8 mouse cellular contexts compared by ENCODE assay signal in the genomic region with DNA sequence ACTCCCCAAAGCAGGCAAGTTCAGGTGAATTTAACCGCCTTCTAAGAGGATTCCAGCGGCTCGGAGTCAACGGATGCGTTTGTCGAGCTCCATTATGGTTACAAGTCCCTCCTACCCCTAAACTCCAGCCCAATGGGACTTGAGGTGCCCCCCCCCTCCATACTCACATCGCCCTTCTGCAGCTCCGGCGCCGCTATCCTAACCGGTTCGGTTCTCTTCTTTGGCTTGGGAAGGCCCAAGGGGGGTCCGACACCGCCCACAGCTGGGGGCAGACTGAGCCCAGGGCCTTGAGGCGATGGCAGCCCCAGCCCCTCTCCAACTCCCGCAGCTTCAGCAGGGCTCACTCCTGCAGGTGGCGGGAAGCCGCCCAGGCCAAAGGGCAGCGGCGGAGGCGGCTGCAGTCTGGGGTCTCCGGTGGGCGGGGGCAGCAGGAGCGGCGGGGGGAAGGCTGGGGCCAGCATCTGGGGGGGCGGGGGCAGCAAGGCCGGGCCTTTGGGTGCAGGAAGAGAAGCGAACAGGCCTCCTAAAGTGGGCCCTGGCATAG. TPM values are rescaled to one million over a fixed set of nuclear protein-coding genes. Genes with fewer than 3 reads are reported as not detected.
A peak's percentile ranks its signal among the peaks of the same experiment; 100 is the strongest.
DNase-seq lines count a peak whose midpoint lies in the region; ATAC-seq and TF ChIP-seq lines count a peak whose summit lies in the region.

No protein-coding gene starts in this region.

- intact Hi-C loops in left cerebral cortex, postnatal 4 days (cut with DNase I) = no loop called here

- peak overlapping the region; percentile 57 for H3K27ac ChIP-seq in forebrain, embryonic 13.5 days
- peak overlapping the region; percentile 89 for H3K27ac ChIP-seq in hindbrain, embryonic 15.5 days (replicated peaks)
- H3K27ac ChIP-seq in midbrain, embryonic 13.5 days = peak overlapping the region; percentile 82

- DNase-seq in layer of hippocampus, adult 11-12 months (ENCODE audit: low spot score) = peak; percentile 42
- DNase-seq in layer of hippocampus, adult 9-10 months (ENCODE audit: low spot score) = no peak
- peak; percentile 54 for DNase-seq in brain, embryonic 14.5 days (ENCODE audit: low read depth)
- DNase-seq in left cerebral cortex, postnatal 4 days = peak; percentile 54
- DNase-seq in splenic B cell, adult 2 months (ENCODE audit: low read depth, low spot score) = peak; percentile 30

- peak overlapping the region; percentile 82 for H3K4me3 ChIP-seq in forebrain, embryonic 13.5 days
- H3K4me3 ChIP-seq in hindbrain, embryonic 15.5 days = peak overlapping the region; percentile 99
- peak overlapping the region; percentile 99 for H3K4me3 ChIP-seq in midbrain, embryonic 13.5 days (replicated peaks)

- 0% methylated on average over 19 of the region's 28 CpGs for WGBS in forebrain, embryonic 13.5 days
- WGBS in hindbrain, embryonic 15.5 days = 0% methylated on average over 20 of the region's 28 CpGs
- under 1% methylated on average over 28 of the region's 28 CpGs for WGBS in midbrain, embryonic 13.5 days

- no peak for TF ChIP-seq POLR2A in brain, embryonic 14.5 days (IDR thresholded peaks at IDR 0.05; ENCODE audit: borderline replicate concordance, extremely low read depth, insufficient read depth, insufficient read length, poor library complexity, severe bottlenecking)

- peak overlapping the region; percentile 92 for H3K9ac ChIP-seq in forebrain, embryonic 13.5 days
- peak overlapping the region; percentile 83 for H3K9ac ChIP-seq in hindbrain, embryonic 15.5 days
- H3K9ac ChIP-seq in midbrain, embryonic 13.5 days (replicated peaks) = peak overlapping the region; percentile 99

- peaks cover 21% of the 10 kb centered on the region for H3K4me1 ChIP-seq in forebrain, embryonic 13.5 days
- peaks cover 26% of the 10 kb centered on the region for H3K4me1 ChIP-seq in hindbrain, embryonic 15.5 days (replicated peaks)
- H3K4me1 ChIP-seq in midbrain, embryonic 13.5 days (replicated peaks) = peaks cover 22% of the 10 kb centered on the region

- no peaks in the 10 kb centered on the region for H3K9me3 ChIP-seq in forebrain, embryonic 13.5 days (replicated peaks)
- H3K9me3 ChIP-seq in hindbrain, embryonic 15.5 days = no peaks in the 10 kb centered on the region
- no peaks in the 10 kb centered on the region for H3K9me3 ChIP-seq in midbrain, embryonic 13.5 days

- H3K27me3 ChIP-seq in forebrain, embryonic 13.5 days = no peaks in the 10 kb centered on the region
- no peaks in the 10 kb centered on the region for H3K27me3 ChIP-seq in hindbrain, embryonic 15.5 days
- H3K27me3 ChIP-seq in midbrain, embryonic 13.5 days = no peaks in the 10 kb centered on the region
- H3K27me3 ChIP-seq in splenic B cell, adult 2 months (ENCODE audit: control insufficient read depth, insufficient read depth, low read length, poor library complexity, severe bottlenecking) = no peaks in the 10 kb centered on the region

- peak; percentile 2; the same call in 1 of the 2 replicates for ATAC-seq in forebrain, embryonic 13.5 days
- ATAC-seq in hindbrain, embryonic 15.5 days (ENCODE audit: low FRiP score, low read depth) = peak; percentile 9; the same call in 1 of the 2 replicates
- peak; percentile 34 for ATAC-seq in midbrain, embryonic 13.5 days

- H3K36me3 ChIP-seq in forebrain, embryonic 13.5 days (ENCODE audit: poor library complexity, severe bottlenecking) = peaks cover 15% of the 10 kb centered on the region
- H3K36me3 ChIP-seq in hindbrain, embryonic 15.5 days = no peaks in the 10 kb centered on the region
- H3K36me3 ChIP-seq in midbrain, embryonic 13.5 days = peaks cover 7% of the 10 kb centered on the region
- H3K36me3 ChIP-seq in splenic B cell, adult 2 months (ENCODE audit: control insufficient read depth, insufficient read depth, low read length, poor library complexity, severe bottlenecking) = no peaks in the 10 kb centered on the region

- TF ChIP-seq CTCF in brain, embryonic 14.5 days (IDR thresholded peaks at IDR 0.05; ENCODE audit: borderline replicate concordance, extremely low read depth, insufficient read depth, insufficient read length) = no peak

- H3K4me2 ChIP-seq in forebrain, embryonic 13.5 days = peak overlapping the region; percentile 95
- H3K4me2 ChIP-seq in hindbrain, embryonic 15.5 days = peak overlapping the region; percentile 96
- peak overlapping the region; percentile 99 for H3K4me2 ChIP-seq in midbrain, embryonic 13.5 days (replicated peaks)

RNA-seq across cellular contexts. Expression of a gene that starts 0.6 kb away (rescaled TPM):
- polyA plus RNA-seq in brain, embryonic 14.5 days (2012; rRNA removed) = 51.3 and 63.9 TPM in 2 replicates
- polyA plus RNA-seq in forebrain, embryonic 13.5 days (2015; fragmentation: Nextera tagmentation; extraction: Ambion mirVana) = 14.5 TPM in 2 replicates
- polyA plus RNA-seq in hindbrain, embryonic 15.5 days (2015; fragmentation: Nextera tagmentation; extraction: Ambion mirVana) = 15.6 and 18.5 TPM in 2 replicates
- total RNA-seq in left cerebral cortex, postnatal 4 days (2021) = 10 to 100 TPM; 72.8 to 73.3 TPM
- 13.8 and 15.6 TPM in 2 replicates for polyA plus RNA-seq in midbrain, embryonic 13.5 days (2015; fragmentation: Nextera tagmentation; extraction: Ambion mirVana)

RNA-seq across cellular contexts. Expression of a gene that starts 21.3 kb away (rescaled TPM):
- polyA plus RNA-seq in brain, embryonic 14.5 days (2012; rRNA removed) = 164 and 172 TPM in 2 replicates
- 106 and 147 TPM in 2 replicates for polyA plus RNA-seq in forebrain, embryonic 13.5 days (2015; fragmentation: Nextera tagmentation; extraction: Ambion mirVana)
- polyA plus RNA-seq in hindbrain, embryonic 15.5 days (2015; fragmentation: Nextera tagmentation; extraction: Ambion mirVana) = 170 and 183 TPM in 2 replicates
- 100 to 1,000 TPM; 131 to 136 TPM for total RNA-seq in left cerebral cortex, postnatal 4 days (2021)
- 125 and 176 TPM in 2 replicates for polyA plus RNA-seq in midbrain, embryonic 13.5 days (2015; fragmentation: Nextera tagmentation; extraction: Ambion mirVana)

RNA-seq across cellular contexts. Expression of a gene that starts 34.5 kb away (rescaled TPM):
- 76.1 and 81.0 TPM in 2 replicates for polyA plus RNA-seq in brain, embryonic 14.5 days (2012; rRNA removed)
- 70.2 and 77.2 TPM in 2 replicates for polyA plus RNA-seq in forebrain, embryonic 13.5 days (2015; fragmentation: Nextera tagmentation; extraction: Ambion mirVana)
- 48.6 and 56.2 TPM in 2 replicates for polyA plus RNA-seq in hindbrain, embryonic 15.5 days (2015; fragmentation: Nextera tagmentation; extraction: Ambion mirVana)
- 10 to 100 TPM; 43.6 to 49.0 TPM for total RNA-seq in left cerebral cortex, postnatal 4 days (2021)
- polyA plus RNA-seq in midbrain, embryonic 13.5 days (2015; fragmentation: Nextera tagmentation; extraction: Ambion mirVana) = 69.1 and 72.1 TPM in 2 replicates

RNA-seq across cellular contexts. Expression of a gene that starts 38.2 kb away (rescaled TPM):
- 0.04 TPM in 1 of 2 replicates, not detected in the other for polyA plus RNA-seq in brain, embryonic 14.5 days (2012; rRNA removed)
- not detected in 2 replicates for polyA plus RNA-seq in forebrain, embryonic 13.5 days (2015; fragmentation: Nextera tagmentation; extraction: Ambion mirVana)
- 0.05 TPM in 1 of 2 replicates, not detected in the other for polyA plus RNA-seq in hindbrain, embryonic 15.5 days (2015; fragmentation: Nextera tagmentation; extraction: Ambion mirVana)
- not detected for total RNA-seq in left cerebral cortex, postnatal 4 days (2021)
- not detected in 2 replicates for polyA plus RNA-seq in midbrain, embryonic 13.5 days (2015; fragmentation: Nextera tagmentation; extraction: Ambion mirVana)

RNA-seq across cellular contexts. Expression of a gene that starts 45.3 kb away (rescaled TPM):
- polyA plus RNA-seq in brain, embryonic 14.5 days (2012; rRNA removed) = 29.2 and 29.4 TPM in 2 replicates
- polyA plus RNA-seq in forebrain, embryonic 13.5 days (2015; fragmentation: Nextera tagmentation; extraction: Ambion mirVana) = 61.8 and 63.0 TPM in 2 replicates
- 30.7 and 33.3 TPM in 2 replicates for polyA plus RNA-seq in hindbrain, embryonic 15.5 days (2015; fragmentation: Nextera tagmentation; extraction: Ambion mirVana)
- total RNA-seq in left cerebral cortex, postnatal 4 days (2021) = 10 to 100 TPM; 23.4 to 24.9 TPM
- polyA plus RNA-seq in midbrain, embryonic 13.5 days (2015; fragmentation: Nextera tagmentation; extraction: Ambion mirVana) = 49.2 and 51.0 TPM in 2 replicates
